Mouse (Mus musculus): ENCODE measurements around the gene Slc26a11. TPM values are rescaled to one million over a fixed set of nuclear protein-coding genes. Genes with fewer than 3 reads are reported as not detected.

The Slc26a11 gene
- polyA plus RNA-seq, 1 experiment, result 21.7 TPM

DNA sequence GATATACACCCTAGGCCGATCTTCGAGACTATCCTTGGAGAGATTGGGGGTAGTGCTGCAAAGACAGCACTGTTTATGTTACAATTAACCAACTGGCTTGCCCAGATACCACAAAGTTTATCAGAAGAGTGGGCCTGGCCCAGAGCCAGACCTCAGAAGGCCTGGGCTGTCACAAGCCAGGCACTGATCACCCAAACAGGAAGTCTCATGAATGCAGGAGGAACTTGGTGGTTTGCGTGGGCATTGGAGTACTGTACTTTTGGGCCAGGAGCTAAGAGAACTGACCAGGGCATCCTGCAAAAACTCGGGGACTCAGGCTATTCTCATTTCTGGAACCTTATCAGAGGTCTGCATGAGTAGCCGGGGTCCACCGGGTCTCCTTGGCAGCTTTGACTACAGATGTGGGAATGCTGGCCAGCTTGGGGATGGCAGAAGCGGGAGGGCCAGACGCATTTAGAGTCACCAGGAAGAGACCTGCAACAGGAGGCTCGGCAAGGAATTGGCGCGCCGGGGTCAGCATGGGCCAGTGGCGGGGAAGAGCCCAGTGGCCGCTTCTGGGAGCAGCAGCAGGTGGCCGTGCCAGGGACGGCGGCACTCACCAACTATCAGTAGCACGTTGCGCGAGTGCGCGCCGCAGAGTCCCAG, 437 bp upstream of the Slc26a11 start:
- 3% methylated on average over 23 of the region's 23 CpGs for WGBS
- no peaks in the 10 kb centered on the region for H3K36me3 ChIP-seq (ENCODE audit: control insufficient read depth, insufficient read depth, low read length)
- H3K4me3 ChIP-seq (ENCODE audit: control insufficient read depth, insufficient read depth, low read length), result peak overlapping the region; percentile 74
- peak; percentile 25 for DNase-seq
- TF ChIP-seq POLR2A (IDR thresholded peaks at IDR 0.05; ENCODE audit: control insufficient read depth, extremely low read depth, insufficient read depth, low read length, poor library complexity), result no peak
- no peak for TF ChIP-seq CTCF (IDR thresholded peaks at IDR 0.05; ENCODE audit: borderline replicate concordance, control insufficient read depth, extremely low read depth, insufficient read depth, low read length, poor library complexity)
- H3K27me3 ChIP-seq (ENCODE audit: control insufficient read depth, insufficient read depth, low read length), result no peaks in the 10 kb centered on the region
- peaks cover 30% of the 10 kb centered on the region for H3K4me1 ChIP-seq (replicated peaks; ENCODE audit: control insufficient read depth, insufficient read depth, low read length)
- H3K27ac ChIP-seq (ENCODE audit: control insufficient read depth, insufficient read depth, low read length), result no peak overlapping the region

DNA sequence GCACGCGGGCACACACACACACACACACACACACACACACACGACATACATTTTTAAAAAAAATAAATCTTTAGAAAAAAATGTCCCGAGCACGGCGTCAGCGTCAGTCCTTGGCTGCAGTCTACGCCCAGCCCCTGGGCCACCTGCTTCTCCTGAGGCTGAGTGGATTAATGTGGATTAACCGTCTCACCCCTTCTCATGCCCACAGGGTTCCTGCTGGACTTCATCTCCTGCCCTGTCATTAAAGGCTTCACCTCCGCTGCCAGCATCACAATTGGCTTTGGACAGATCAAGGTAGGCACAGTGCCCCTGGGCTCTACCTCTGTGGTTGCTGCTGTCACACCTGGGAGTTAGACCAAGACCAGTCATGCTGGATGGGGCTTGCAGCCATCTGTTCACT, 3.7 kb downstream of the Slc26a11 start:
- no peak for TF ChIP-seq CTCF (IDR thresholded peaks at IDR 0.05; ENCODE audit: borderline replicate concordance, control insufficient read depth, extremely low read depth, insufficient read depth, low read length, poor library complexity)
- no peak for TF ChIP-seq POLR2A (IDR thresholded peaks at IDR 0.05; ENCODE audit: control insufficient read depth, extremely low read depth, insufficient read depth, low read length, poor library complexity)

GRCm38 (mm10) chr11:119362769-119363533, 7.6 kb downstream of the Slc26a11 start:
- TF ChIP-seq CTCF (IDR thresholded peaks at IDR 0.05; ENCODE audit: borderline replicate concordance, control insufficient read depth, extremely low read depth, insufficient read depth, low read length, poor library complexity) (no peak), POLR2A (IDR thresholded peaks at IDR 0.05; ENCODE audit: control insufficient read depth, extremely low read depth, insufficient read depth, low read length, poor library complexity) (no peak)

More for the DNA sequence above, 3.7 kb downstream of the Slc26a11 start:
- WGBS, result 97% methylated on average over 10 of the region's 10 CpGs
- no peak overlapping the region for H3K4me3 ChIP-seq (ENCODE audit: control insufficient read depth, insufficient read depth, low read length)
- no peak for DNase-seq
- H3K27ac ChIP-seq (ENCODE audit: control insufficient read depth, insufficient read depth, low read length), result no peak overlapping the region
- peaks cover 13% of the 10 kb centered on the region for H3K4me1 ChIP-seq (replicated peaks; ENCODE audit: control insufficient read depth, insufficient read depth, low read length)
- no peaks in the 10 kb centered on the region for H3K27me3 ChIP-seq (ENCODE audit: control insufficient read depth, insufficient read depth, low read length)
- H3K36me3 ChIP-seq (ENCODE audit: control insufficient read depth, insufficient read depth, low read length), result no peaks in the 10 kb centered on the region

GRCm38 (mm10) chr11:119363534-119364145, 8.3 kb downstream of the Slc26a11 start:
- Histone ChIP-seq H3K27ac (ENCODE audit: control insufficient read depth, insufficient read depth, low read length) (no peak overlapping the region), H3K36me3 (ENCODE audit: control insufficient read depth, insufficient read depth, low read length) (no peaks in the 10 kb centered on the region), H3K27me3 (ENCODE audit: control insufficient read depth, insufficient read depth, low read length) (no peaks in the 10 kb centered on the region), H3K4me3 (ENCODE audit: control insufficient read depth, insufficient read depth, low read length) (no peak overlapping the region), H3K4me1 (replicated peaks; ENCODE audit: control insufficient read depth, insufficient read depth, low read length) (no peaks in the 10 kb centered on the region)
- peak; percentile 76 for DNase-seq
- TF ChIP-seq CTCF (IDR thresholded peaks at IDR 0.05; ENCODE audit: borderline replicate concordance, control insufficient read depth, extremely low read depth, insufficient read depth, low read length, poor library complexity) (peak; percentile 95), POLR2A (IDR thresholded peaks at IDR 0.05; ENCODE audit: control insufficient read depth, extremely low read depth, insufficient read depth, low read length, poor library complexity) (no peak)
- 41% methylated on average over 11 of the region's 11 CpGs for WGBS

More at GRCm38 (mm10) chr11:119362769-119363533, 7.6 kb downstream of the Slc26a11 start:
- 64% methylated on average over 11 of the region's 11 CpGs for WGBS
- Histone ChIP-seq H3K36me3 (ENCODE audit: control insufficient read depth, insufficient read depth, low read length) (no peaks in the 10 kb centered on the region), H3K27ac (ENCODE audit: control insufficient read depth, insufficient read depth, low read length) (no peak overlapping the region), H3K4me3 (ENCODE audit: control insufficient read depth, insufficient read depth, low read length) (no peak overlapping the region), H3K27me3 (ENCODE audit: control insufficient read depth, insufficient read depth, low read length) (no peaks in the 10 kb centered on the region), H3K4me1 (replicated peaks; ENCODE audit: control insufficient read depth, insufficient read depth, low read length) (no peaks in the 10 kb centered on the region)
- no peak for DNase-seq

GRCm38 (mm10) chr11:119375425-119375824, 20.1 kb downstream of the Slc26a11 start:
- 91% methylated on average over 6 of the region's 6 CpGs for WGBS
- no peaks in the 10 kb centered on the region for H3K4me1 ChIP-seq (replicated peaks; ENCODE audit: control insufficient read depth, insufficient read depth, low read length)
- H3K4me3 ChIP-seq (ENCODE audit: control insufficient read depth, insufficient read depth, low read length), result no peak overlapping the region
- no peaks in the 10 kb centered on the region for H3K36me3 ChIP-seq (ENCODE audit: control insufficient read depth, insufficient read depth, low read length)
- no peaks in the 10 kb centered on the region for H3K27me3 ChIP-seq (ENCODE audit: control insufficient read depth, insufficient read depth, low read length)
- no peak for DNase-seq
- no peak for TF ChIP-seq CTCF (IDR thresholded peaks at IDR 0.05; ENCODE audit: borderline replicate concordance, control insufficient read depth, extremely low read depth, insufficient read depth, low read length, poor library complexity)
- no peak for TF ChIP-seq POLR2A (IDR thresholded peaks at IDR 0.05; ENCODE audit: control insufficient read depth, extremely low read depth, insufficient read depth, low read length, poor library complexity)
- no peak overlapping the region for H3K27ac ChIP-seq (ENCODE audit: control insufficient read depth, insufficient read depth, low read length)

GRCm38 (mm10) chr11:119377326-119377725, 22.0 kb downstream of the Slc26a11 start:
- DNase-seq, result no peak
- Histone ChIP-seq H3K4me3 (ENCODE audit: control insufficient read depth, insufficient read depth, low read length) (no peak overlapping the region), H3K27ac (ENCODE audit: control insufficient read depth, insufficient read depth, low read length) (no peak overlapping the region), H3K4me1 (replicated peaks; ENCODE audit: control insufficient read depth, insufficient read depth, low read length) (peaks cover 7% of the 10 kb centered on the region), H3K27me3 (ENCODE audit: control insufficient read depth, insufficient read depth, low read length) (no peaks in the 10 kb centered on the region), H3K36me3 (ENCODE audit: control insufficient read depth, insufficient read depth, low read length) (no peaks in the 10 kb centered on the region)
- 87% methylated on average over 11 of the region's 11 CpGs for WGBS
- TF ChIP-seq CTCF (IDR thresholded peaks at IDR 0.05; ENCODE audit: borderline replicate concordance, control insufficient read depth, extremely low read depth, insufficient read depth, low read length, poor library complexity) (no peak), POLR2A (IDR thresholded peaks at IDR 0.05; ENCODE audit: control insufficient read depth, extremely low read depth, insufficient read depth, low read length, poor library complexity) (no peak)

All from thymus, adult 2 months (tissue).